Mouse (Mus musculus): ENCODE data around the gene Bsx.

Bsx gene

DNA sequence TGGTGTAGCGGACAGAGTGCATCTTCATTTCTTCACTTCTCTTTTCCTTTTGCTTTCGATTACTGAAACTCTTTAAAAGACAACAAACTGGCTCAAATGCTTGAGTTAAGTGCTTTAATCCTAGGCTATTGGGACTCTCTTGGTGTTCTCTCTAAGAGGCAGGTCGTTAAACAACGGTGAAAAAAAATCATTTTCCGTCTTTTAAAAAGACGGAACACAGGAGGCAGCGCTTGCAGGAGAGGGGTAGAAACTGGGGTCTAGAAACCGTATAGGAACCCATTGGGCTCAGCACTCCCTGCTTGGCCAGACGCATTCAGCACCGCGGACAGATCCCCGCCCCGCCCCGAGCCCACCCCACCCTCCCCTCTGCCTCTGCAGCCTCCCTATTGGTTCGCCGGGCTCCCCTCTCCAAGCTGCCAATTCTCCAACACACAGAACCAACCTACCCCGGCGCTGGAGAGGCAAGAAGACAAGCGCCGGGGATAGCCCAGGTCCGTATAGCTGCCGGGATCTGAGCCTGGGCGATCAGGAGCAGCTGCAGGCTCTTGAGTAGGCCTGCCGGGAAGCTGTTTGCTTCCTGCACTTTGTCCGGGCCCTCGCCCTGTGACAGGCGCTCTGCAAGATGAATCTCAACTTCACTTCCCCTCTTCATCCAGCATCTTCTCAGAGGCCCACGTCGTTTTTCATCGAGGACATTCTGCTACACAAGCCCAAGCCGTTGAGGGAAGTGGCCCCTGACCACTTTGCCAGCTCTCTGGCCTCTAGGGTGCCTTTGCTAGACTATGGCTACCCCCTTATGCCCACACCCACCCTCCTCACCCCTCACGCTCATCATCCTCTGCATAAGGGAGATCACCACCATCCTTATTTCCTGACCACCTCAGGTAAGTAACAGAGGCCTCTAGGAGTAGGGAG, at the start of gene Bsx:
TSS of gene Bsx (plus strand) at position 572 of the 915 bp plus-strand sequence.
- DNase-seq (ENCODE audit: low read depth): no peak

DNA sequence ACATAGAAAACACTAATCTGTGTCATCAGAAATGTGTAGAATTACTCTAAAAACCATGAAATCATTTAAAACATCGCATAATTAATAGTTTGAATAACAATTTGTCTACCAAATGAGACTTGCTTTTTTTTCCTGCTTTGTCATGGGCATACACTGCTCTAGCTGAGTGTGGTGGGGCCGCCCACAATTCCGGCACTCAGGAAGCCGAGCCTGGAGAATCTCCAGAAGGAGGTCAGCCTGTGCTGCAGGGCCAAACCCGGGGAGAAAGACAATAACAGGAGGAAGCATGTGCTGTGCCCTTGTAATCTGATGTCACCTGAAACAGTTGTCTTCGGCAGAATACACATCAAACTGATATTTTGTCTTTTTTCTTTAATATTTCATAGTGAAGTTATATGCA, 48.3 kb upstream of the Bsx start:
- no peak for DNase-seq (ENCODE audit: low read depth)

DNA sequence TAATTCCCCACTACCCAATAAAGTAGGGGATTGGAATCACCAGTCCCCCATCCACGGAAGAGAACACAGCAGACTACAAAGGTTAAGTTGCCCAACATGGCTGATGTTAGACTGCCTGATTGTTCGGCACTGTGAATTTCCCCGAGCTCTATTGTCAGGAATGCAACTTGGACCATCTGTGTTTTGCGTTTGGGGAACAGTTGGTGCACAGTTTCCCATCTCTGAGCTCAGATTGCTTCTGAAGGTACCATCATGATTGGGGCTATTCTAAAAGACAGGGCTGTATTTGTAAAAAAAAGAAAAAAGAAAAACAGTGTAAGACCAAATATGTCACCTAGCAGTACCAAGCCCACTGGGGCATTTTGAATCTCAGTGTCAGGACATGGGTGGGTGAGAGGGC, 46.6 kb upstream of the Bsx start:
- no peak for DNase-seq (ENCODE audit: low read depth)

GRCm38 (mm10) chr9:40834569-40834968, 39.4 kb upstream of the Bsx start:
- DNase-seq (ENCODE audit: low read depth): peak; percentile 84

DNA sequence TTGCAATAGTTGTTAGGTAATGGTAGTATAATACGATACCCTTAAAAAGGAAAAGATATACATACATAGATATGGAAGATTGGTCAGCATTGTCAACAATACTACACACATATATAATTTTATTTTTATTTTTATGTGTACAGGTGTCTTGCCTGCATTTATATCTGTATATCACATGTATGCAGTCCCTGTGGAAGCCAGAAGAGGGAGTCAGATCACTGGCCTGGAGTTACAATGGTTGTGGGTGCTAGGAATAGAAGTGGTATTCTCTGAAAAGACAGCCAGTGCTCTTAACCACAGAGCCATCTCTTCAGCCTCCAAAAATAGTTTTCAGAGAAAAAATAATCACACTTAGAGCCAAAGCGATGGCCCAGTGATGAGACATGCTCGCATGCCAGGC, 37.2 kb upstream of the Bsx start:
- DNase-seq (ENCODE audit: low read depth): no peak

GRCm38 (mm10) chr9:40839662-40840061, 34.3 kb upstream of the Bsx start:
- no peak for DNase-seq (ENCODE audit: low read depth)

- DNase-seq (ENCODE audit: low read depth): no peak
These were observed 22.4 kb upstream of the Bsx start for GRCm38 (mm10) chr9:40851515-40851914.

GRCm38 (mm10) chr9:40858461-40859160, 15.3 kb upstream of the Bsx start:
- DNase-seq (ENCODE audit: low read depth): no peak

- DNase-seq (ENCODE audit: low read depth): no peak
These were observed 14.7 kb upstream of the Bsx start for GRCm38 (mm10) chr9:40859196-40859595.

DNA sequence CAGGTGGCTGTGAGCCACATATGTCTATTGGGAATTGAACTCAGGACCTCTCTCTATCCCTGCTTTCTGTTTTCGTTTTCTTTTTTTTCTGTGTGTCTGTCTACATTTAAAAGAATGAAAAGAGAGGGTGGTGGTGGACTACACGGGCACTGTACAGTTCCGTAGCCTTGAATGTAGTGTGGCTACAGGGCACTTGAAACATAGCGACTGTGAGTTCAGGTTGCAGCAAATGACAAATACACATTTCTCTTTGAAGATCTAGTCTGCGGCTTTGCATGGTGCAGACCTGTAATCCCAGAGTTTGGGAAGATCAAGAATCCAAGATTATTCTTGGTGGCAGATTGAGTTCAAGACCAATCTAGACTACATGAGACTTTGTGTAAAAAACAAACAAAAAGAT, 3.6 kb upstream of the Bsx start:
- DNase-seq (ENCODE audit: low read depth): no peak

- DNase-seq (ENCODE audit: low read depth): no peak
These were observed 2.4 kb upstream of the Bsx start for GRCm38 (mm10) chr9:40871369-40872155.

GRCm38 (mm10) chr9:40872156-40872478, 1.8 kb upstream of the Bsx start:
- DNase-seq (ENCODE audit: low read depth): peak; percentile 46

GRCm38 (mm10) chr9:40874961-40875360, 1.0 kb downstream of the Bsx start:
- DNase-seq (ENCODE audit: low read depth): no peak

DNA sequence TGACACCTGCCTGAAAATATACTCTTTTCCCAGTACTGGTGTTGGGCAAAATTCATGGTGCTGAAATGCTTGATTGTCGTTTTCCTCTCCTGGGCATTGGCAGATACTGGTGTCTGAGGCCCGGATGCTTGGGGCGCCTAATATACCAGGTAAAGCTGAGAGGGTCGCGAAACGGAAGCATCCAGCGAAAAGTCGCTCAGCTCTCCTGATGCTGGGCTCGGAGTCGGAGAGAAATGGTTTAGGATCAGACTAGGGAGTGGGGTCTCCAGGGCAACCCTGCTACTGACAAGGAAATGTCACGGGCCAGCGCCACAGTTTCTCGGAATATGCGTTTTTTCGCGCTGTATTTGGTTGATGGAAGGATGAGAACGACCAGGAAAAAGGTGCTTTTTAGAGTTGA, 1.5 kb downstream of the Bsx start:
- DNase-seq (ENCODE audit: low read depth): no peak

DNA sequence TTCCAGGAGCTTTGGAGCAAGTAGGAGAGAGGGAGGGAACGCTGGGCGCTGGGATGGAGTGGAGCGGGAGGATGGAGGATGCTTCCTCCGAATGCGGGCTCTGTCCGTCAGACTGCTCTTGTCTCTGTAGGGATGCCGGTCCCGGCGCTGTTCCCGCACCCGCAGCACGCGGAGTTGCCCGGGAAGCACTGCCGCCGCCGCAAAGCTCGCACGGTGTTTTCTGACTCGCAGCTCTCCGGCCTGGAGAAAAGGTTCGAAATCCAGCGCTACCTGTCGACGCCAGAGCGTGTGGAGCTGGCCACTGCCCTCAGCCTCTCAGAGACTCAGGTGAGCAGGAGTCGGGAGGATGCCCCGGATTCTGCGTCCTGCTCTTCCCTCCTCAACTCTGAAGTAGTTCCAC, 2.2 kb downstream of the Bsx start:
- no peak for DNase-seq (ENCODE audit: low read depth)

GRCm38 (mm10) chr9:40876693-40877092, 2.8 kb downstream of the Bsx start:
- DNase-seq (ENCODE audit: low read depth): no peak

GRCm38 (mm10) chr9:40877146-40877880, 3.4 kb downstream of the Bsx start:
- no peak for DNase-seq (ENCODE audit: low read depth)

- DNase-seq (ENCODE audit: low read depth): no peak
These were observed 3.9 kb downstream of the Bsx start for GRCm38 (mm10) chr9:40877881-40878235.

GRCm38 (mm10) chr9:40878291-40878945, 4.5 kb downstream of the Bsx start:
- DNase-seq (ENCODE audit: low read depth): no peak

DNA sequence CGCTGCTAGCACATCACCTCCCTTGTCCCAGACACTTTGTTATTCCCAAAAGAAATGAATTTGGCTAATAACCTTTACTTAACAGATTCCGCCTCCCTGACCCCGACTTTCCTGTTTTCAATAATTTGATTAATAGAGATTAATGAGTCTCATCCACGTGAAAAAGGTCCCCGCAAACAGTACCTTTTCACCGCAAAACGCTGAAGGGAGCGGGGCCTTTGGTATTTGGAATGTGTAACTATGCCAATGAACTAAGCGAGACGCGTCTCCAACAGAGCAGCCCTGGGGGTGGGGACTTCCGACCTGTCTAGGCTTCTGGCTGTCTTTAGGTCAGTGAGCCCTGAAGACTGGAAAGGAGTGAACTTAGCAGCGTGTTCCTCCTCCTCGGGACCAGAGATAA, 5.1 kb downstream of the Bsx start:
- no peak for DNase-seq (ENCODE audit: low read depth)

DNA sequence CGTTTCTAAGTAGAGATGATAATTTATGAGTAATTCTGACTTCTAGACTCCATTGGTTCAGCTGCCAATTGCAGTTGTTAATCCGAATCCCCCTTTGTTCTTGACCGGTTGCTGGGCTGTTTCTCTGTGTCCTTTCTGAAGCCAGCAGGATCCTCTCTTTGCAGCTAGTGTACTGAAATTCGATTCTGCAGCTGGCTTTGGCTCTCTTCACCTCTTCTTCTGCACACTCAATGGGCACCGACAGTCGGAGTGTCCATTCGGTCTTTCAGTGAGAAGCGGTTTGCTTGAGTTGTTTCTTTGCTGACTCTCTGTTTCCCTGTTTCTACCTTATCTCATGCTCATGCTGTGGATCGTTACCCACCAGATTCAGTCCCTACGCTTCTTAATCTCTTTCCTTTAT, 11.7 kb downstream of the Bsx start:
- DNase-seq (ENCODE audit: low read depth): no peak

GRCm38 (mm10) chr9:40889389-40889788, 15.5 kb downstream of the Bsx start:
- DNase-seq (ENCODE audit: low read depth): no peak

Data from naive thymus-derived CD4-positive, alpha-beta T cell, adult 2 months (primary cell).